Mouse (Mus musculus) CD4-positive, CD25-positive, alpha-beta regulatory T cell, adult 9 weeks (primary cell): ENCODE measurements around the gene Kirrel3. TPM values are rescaled to one million over a fixed set of nuclear protein-coding genes. Genes with fewer than 3 reads are reported as not detected.

Experiments
- polyA plus RNA-seq: library from polyadenylated mRNA; unstranded; fragments of 100-300 nt; shearing (Covaris generic); gene quantifications from one replicate; pipeline ENCODE4 v1.2.1, GENCODE M21; 2017

Kirrel3 gene
- 0.52 TPM for polyA plus RNA-seq

DNA sequence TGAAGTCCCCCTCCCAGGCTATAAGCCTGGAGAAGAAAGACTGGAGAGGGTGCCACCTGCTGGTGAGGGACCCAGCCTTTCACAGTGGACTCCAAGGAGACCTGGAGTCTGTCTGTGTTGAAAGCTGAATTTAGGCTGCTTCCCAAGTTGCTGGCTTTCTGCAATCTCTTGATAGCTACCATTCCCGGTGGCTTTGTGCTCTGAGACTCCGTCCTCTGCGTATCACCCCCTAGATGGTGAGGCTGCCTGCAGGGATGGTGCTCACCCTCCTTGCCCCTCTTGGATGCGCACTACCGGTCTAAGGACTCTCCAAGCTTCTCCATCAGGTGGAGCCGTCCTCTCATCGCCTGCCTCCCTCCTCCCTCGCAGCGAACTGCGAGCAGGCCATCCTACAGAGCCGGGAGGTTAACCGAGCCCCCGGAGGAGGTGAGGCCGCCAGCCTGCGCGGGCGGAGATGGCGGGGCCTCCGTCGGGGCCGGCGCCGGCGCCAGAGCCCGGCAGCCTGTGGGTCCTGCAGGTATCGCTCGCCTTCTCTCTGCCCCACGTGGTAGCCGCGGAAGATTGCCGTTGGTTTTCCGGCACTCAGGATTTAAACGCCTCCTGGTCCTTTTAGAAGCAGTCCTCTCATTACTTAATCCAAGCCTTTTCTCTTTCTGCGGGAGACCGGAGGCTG lies at the start of gene Kirrel3:
Kirrel3 (plus strand) TSS at position 136 of the 673 bp plus-strand sequence.

